Mouse (Mus musculus) stomach, postnatal 0 days (tissue): ENCODE results near the gene Utrn. TPM values are rescaled to one million over a fixed set of nuclear protein-coding genes. Genes with fewer than 3 reads are reported as not detected.

ENCODE experiments used
- ATAC-seq: fragments of 200-750 bp; cut with Nextera tagmentation; 2 replicates; pipeline ENCODE4 v1.8.0; 2017; ENCODE audit not compliant: low FRiP score, low TSS enrichment
- DNase-seq: peaks from one replicate; pipeline ENCODE4 v3.0.0-alpha.2; 2016; ENCODE audit warnings: low spot score
- H3K27ac ChIP-seq: fragments of 300-500 bp; sonication (generic); replicated peaks from 2 replicates; pipeline ENCODE4 v1.5.1; 2014; ENCODE audit warnings: mild to moderate bottlenecking, control low read depth
- H3K27me3 ChIP-seq: fragments of 300-500 bp; sonication (generic); 2 replicates; pipeline ENCODE4 v1.6.1; 2014; ENCODE audit warnings: low read length; ENCODE audit not compliant: control insufficient read depth, insufficient read depth
- H3K36me3 ChIP-seq: fragments of 300-500 bp; sonication (generic); 2 replicates; pipeline ENCODE4 v1.6.1; 2014; ENCODE audit warnings: low read length, mixed read lengths; ENCODE audit not compliant: control insufficient read depth, insufficient read depth
- H3K4me1 ChIP-seq: fragments of 300-500 bp; sonication (generic); replicated peaks from 2 replicates; pipeline ENCODE4 v1.6.1; 2014; ENCODE audit warnings: antibody characterized with exemption; ENCODE audit not compliant: control insufficient read depth, insufficient read depth
- H3K4me2 ChIP-seq: fragments of 300-500 bp; sonication (generic); replicated peaks from 2 replicates; pipeline ENCODE4 v1.6.1; 2014; ENCODE audit warnings: low read depth, mild to moderate bottlenecking, control low read depth, moderate library complexity
- H3K4me3 ChIP-seq: fragments of 300-500 bp; sonication (generic); 2 replicates; pipeline ENCODE4 v1.5.1; 2014; ENCODE audit warnings: low read depth, low read length, control low read depth
- H3K9ac ChIP-seq: fragments of 300-500 bp; sonication (generic); 2 replicates; pipeline ENCODE4 v1.6.1; 2014; ENCODE audit warnings: mild to moderate bottlenecking, low read length, control low read depth, mixed read lengths
- H3K9me3 ChIP-seq: fragments of 300-500 bp; sonication (generic); 2 replicates; pipeline ENCODE4 v1.6.1; 2016; ENCODE audit warnings: low read length; ENCODE audit not compliant: control insufficient read depth
- CTCF ChIP-seq: IDR thresholded peaks from 2 replicates; pipeline ENCODE4 v1.5.1; 2016; ENCODE audit warnings: antibody characterized with exemption, low read depth, mild to moderate bottlenecking, moderate library complexity
- EP300 ChIP-seq: optimal IDR thresholded peaks from 2 replicates; pipeline ENCODE3; 2016; ENCODE audit warnings: antibody characterized with exemption
- WGBS: fragments of 180-500 bp; shearing (Covaris S2); extraction: QIAGEN DNeasy Blood & Tissue Kit; methylation state at CpG from one replicate; pipeline ENCODE4 v1.1.7; 2014; 5-methylcytosine and 5-hydroxymethylcytosine counted together
- polyA plus RNA-seq: library from polyadenylated mRNA; unstranded; fragments of >200 nt; fragmentation: Nextera tagmentation; extraction: Ambion mirVana; gene quantifications from 2 replicates; pipeline ENCODE4 v1.2.1, GENCODE M21; 2015

Gene Utrn
- polyA plus RNA-seq, 1 experiment from 2014 or later, result 40.4 TPM

GRCm38 (mm10) chr10:12771511-12771910 is 97.7 kb downstream of the Utrn start:
- Histone ChIP-seq H3K4me3 (no peak overlapping the region), H3K9ac (no peak overlapping the region), H3K27ac (no peak overlapping the region), H3K9me3 (no peaks in the 10 kb centered on the region), H3K27me3 (no peaks in the 10 kb centered on the region), H3K4me1 (no peaks in the 10 kb centered on the region), H3K4me2 (no peak overlapping the region), H3K36me3 (no peaks in the 10 kb centered on the region)
- ATAC-seq (no peak), DNase-seq (no peak)
- no peak for TF ChIP-seq EP300
- no peak for TF ChIP-seq CTCF
- WGBS, result 71% methylated on average over 2 of the region's 2 CpGs

GRCm38 (mm10) chr10:12762668-12763067 is 106.5 kb downstream of the Utrn start:
- H3K9ac ChIP-seq, result no peak overlapping the region

GRCm38 (mm10) chr10:12758702-12758988 is 110.5 kb downstream of the Utrn start:
- no peak for ATAC-seq
- H3K4me3 ChIP-seq, result no peak overlapping the region
- 64% methylated on average over 6 of the region's 6 CpGs for WGBS

More at GRCm38 (mm10) chr10:12762668-12763067, 106.5 kb downstream of the Utrn start:
- Histone ChIP-seq H3K27me3 (no peaks in the 10 kb centered on the region), H3K36me3 (no peaks in the 10 kb centered on the region; the same call in 1 of the 2 replicates), H3K4me2 (no peak overlapping the region), H3K4me3 (no peak overlapping the region), H3K9me3 (no peaks in the 10 kb centered on the region), H3K4me1 (no peaks in the 10 kb centered on the region), H3K27ac (no peak overlapping the region)
- ATAC-seq (no peak), DNase-seq (no peak)
- TF ChIP-seq EP300, result no peak
- 55% methylated on average over 3 of the region's 3 CpGs for WGBS

DNA sequence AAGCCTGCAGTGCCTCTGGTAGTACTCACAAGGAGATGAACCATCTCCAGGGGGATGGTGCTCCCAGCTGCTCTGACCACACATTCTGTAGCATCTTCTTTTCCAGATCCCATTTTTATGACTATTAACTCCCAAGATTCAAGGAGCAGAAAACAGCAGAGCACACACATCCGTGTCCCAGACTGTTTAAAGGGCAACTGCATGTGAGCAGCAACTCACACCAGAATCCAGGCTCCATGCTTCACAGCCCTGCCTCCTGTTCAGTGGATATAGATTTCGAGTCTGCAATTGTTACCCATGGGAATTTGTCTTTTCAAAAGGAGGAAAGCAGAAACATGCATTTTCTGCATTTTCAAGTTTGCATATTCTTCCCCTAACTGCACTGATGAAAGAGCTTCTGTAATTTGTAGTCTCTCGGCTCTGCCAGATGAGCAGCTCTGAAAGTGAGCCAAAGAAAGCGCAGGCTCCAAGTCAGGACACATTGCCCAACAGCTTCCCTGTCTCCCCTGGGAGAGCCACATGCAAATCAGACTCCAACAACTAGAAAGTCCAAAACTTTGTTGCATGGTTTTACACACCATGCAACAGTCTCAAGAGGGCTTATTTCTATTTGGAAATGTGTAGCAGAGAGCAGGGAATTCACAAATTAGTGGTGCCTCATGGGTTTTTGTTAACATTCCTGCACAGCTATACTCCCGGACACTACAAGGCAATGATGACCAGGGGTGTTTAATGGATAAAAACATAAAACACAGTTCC is 111.0 kb downstream of the Utrn start:
- H3K4me3 ChIP-seq, result no peak overlapping the region
- H3K4me1 ChIP-seq, result no peaks in the 10 kb centered on the region
- ATAC-seq, result no peak
- H3K27me3 ChIP-seq, result no peaks in the 10 kb centered on the region
- DNase-seq, result no peak
- no peak overlapping the region for H3K9ac ChIP-seq
- no peak overlapping the region for H3K4me2 ChIP-seq
- TF ChIP-seq EP300 (no peak), CTCF (no peak)
- H3K27ac ChIP-seq, result no peak overlapping the region
- no peaks in the 10 kb centered on the region for H3K9me3 ChIP-seq
- WGBS, result 50% methylated on average over 5 of the region's 5 CpGs
- no peaks in the 10 kb centered on the region for H3K36me3 ChIP-seq

More at GRCm38 (mm10) chr10:12758702-12758988, 110.5 kb downstream of the Utrn start:
- H3K9ac ChIP-seq, result no peak overlapping the region
- H3K36me3 ChIP-seq, result no peaks in the 10 kb centered on the region
- no peaks in the 10 kb centered on the region for H3K27me3 ChIP-seq
- H3K4me2 ChIP-seq, result no peak overlapping the region
- H3K9me3 ChIP-seq, result no peaks in the 10 kb centered on the region
- H3K27ac ChIP-seq, result no peak overlapping the region
- no peak for DNase-seq
- no peaks in the 10 kb centered on the region for H3K4me1 ChIP-seq
- no peak for TF ChIP-seq EP300
- TF ChIP-seq CTCF, result no peak

DNA sequence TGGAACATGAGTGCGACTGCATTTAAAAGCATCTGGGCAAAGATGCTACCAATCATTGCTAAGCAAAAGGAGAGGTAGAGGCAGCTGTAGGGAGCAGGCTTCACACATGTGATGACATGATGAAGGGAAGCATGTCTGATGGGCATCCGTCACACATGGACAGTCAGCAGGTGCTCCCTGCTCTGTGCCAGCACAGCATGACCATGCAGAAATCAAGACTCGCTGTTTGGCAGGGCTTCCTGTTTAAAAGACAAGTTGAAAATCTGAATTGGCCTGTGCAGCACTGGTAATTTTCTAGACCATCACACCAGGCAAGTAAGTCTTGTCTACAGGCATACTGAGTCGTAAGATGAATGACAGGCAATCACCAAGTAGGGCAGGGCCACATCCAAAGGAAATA is 112.5 kb downstream of the Utrn start:
- H3K4me1 ChIP-seq, result no peaks in the 10 kb centered on the region
- no peak for DNase-seq
- H3K4me3 ChIP-seq, result no peak overlapping the region
- H3K27me3 ChIP-seq, result no peaks in the 10 kb centered on the region
- WGBS, result 85% methylated on average over 4 of the region's 4 CpGs
- H3K9ac ChIP-seq, result no peak overlapping the region
- ATAC-seq, result no peak
- no peak overlapping the region for H3K4me2 ChIP-seq
- H3K9me3 ChIP-seq, result no peaks in the 10 kb centered on the region
- TF ChIP-seq CTCF (no peak), EP300 (no peak)
- H3K36me3 ChIP-seq, result no peaks in the 10 kb centered on the region
- no peak overlapping the region for H3K27ac ChIP-seq

GRCm38 (mm10) chr10:12754911-12755310 is 114.3 kb downstream of the Utrn start:
- 86% methylated on average over 2 of the region's 2 CpGs for WGBS
- Histone ChIP-seq H3K4me1 (no peaks in the 10 kb centered on the region), H3K9ac (no peak overlapping the region), H3K4me3 (no peak overlapping the region), H3K27ac (no peak overlapping the region), H3K9me3 (no peaks in the 10 kb centered on the region), H3K36me3 (no peaks in the 10 kb centered on the region), H3K4me2 (no peak overlapping the region), H3K27me3 (no peaks in the 10 kb centered on the region)
- TF ChIP-seq EP300, result no peak
- no peak for TF ChIP-seq CTCF
- DNase-seq (no peak), ATAC-seq (no peak)
